Mouse (Mus musculus) megakaryocyte, embryonic 14.5 days (primary cell): Measurements from ENCODE around the gene Olfr1441. TPM values are rescaled to one million over a fixed set of nuclear protein-coding genes. Genes with fewer than 3 reads are reported as not detected.

Source experiments
- H3K27me3 ChIP-seq: replicated peaks from 2 replicates; pipeline ENCODE3; 2012; ENCODE audit warnings: inconsistent platforms
- H3K36me3 ChIP-seq: replicated peaks from 2 replicates; pipeline ENCODE3; 2012; ENCODE audit warnings: low read length, inconsistent platforms, mixed read lengths
- H3K4me1 ChIP-seq: 2 replicates; pipeline ENCODE4 v1.6.1; 2012; ENCODE audit warnings: inconsistent platforms
- H3K4me3 ChIP-seq: replicated peaks from 2 replicates; pipeline ENCODE3; 2012; ENCODE audit warnings: moderate library complexity, mild to moderate bottlenecking, inconsistent platforms
- H3K9me3 ChIP-seq: 2 replicates; pipeline ENCODE4 v1.6.1; 2012; ENCODE audit warnings: inconsistent platforms
- FLI1 ChIP-seq: IDR thresholded peaks from 2 replicates; pipeline ENCODE4 v1.6.1; 2012; ENCODE audit warnings: low read length, inconsistent platforms, mixed read lengths
- GATA1 ChIP-seq: IDR thresholded peaks from 3 replicates; pipeline ENCODE4 v1.6.1; 2012; ENCODE audit warnings: mixed read lengths, low read length, inconsistent platforms, borderline replicate concordance
- polyA plus RNA-seq: library from polyadenylated mRNA; stranded (reverse); fragments of >175 nt; gene quantifications from 2 replicates; pipeline ENCODE4 v1.2.3, GENCODE M21; 2012; ENCODE audit warnings: low replicate concordance; ENCODE audit not compliant: insufficient read depth

Gene Olfr1441
- polyA plus RNA-seq, 1 experiment = not detected

DNA sequence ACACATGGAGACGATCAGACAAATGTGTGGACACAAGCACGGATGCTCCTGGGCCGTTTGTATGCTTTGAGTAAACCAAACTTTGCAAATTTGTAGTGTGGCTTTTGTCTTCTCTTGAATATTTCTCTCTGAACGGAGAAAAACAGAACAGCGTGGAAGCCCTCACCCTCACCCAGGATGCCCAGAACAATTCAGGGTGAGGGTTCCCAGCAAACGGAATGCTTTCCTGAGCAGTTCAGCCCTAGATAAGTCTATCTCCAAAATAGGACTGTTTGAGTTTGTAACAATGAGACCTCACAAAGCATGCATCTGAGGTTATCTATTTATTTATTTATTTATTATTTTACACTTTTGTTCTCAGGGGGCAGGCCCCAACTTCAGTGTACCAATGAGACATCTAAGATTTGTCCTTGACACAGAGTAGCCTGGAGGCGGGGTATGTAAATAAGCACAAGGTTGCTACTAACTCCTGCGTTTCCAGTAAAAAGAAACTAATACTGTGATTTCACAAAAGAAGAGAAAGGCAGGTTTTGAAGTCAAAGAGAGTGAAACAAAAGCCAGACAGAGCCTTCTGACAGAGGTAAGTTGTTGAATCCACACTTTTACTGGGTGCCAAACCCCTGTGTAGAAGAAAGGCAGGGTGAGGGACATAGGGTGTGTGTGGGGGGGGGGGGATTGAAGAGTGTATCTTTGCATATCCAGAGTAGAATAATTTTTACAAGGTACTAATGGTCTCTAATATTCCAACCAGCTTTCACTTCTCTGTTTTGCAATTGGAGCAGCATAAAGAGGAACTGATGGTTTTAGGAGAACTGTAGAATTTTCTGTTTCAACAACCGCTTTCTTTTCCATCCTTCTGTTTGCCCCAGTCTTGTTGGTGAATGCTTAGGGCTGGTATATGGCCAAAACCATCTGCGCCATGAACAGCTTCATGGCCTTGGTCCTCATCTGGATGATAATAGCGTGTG, 43.3 kb downstream of the Olfr1441 start, which contains the start of gene Mpeg1:
Gene Mpeg1, plus strand, starts transcription at position 498 of the 968 bp plus-strand sequence.
- TF ChIP-seq FLI1 (no peak), GATA1 (no peak)

DNA sequence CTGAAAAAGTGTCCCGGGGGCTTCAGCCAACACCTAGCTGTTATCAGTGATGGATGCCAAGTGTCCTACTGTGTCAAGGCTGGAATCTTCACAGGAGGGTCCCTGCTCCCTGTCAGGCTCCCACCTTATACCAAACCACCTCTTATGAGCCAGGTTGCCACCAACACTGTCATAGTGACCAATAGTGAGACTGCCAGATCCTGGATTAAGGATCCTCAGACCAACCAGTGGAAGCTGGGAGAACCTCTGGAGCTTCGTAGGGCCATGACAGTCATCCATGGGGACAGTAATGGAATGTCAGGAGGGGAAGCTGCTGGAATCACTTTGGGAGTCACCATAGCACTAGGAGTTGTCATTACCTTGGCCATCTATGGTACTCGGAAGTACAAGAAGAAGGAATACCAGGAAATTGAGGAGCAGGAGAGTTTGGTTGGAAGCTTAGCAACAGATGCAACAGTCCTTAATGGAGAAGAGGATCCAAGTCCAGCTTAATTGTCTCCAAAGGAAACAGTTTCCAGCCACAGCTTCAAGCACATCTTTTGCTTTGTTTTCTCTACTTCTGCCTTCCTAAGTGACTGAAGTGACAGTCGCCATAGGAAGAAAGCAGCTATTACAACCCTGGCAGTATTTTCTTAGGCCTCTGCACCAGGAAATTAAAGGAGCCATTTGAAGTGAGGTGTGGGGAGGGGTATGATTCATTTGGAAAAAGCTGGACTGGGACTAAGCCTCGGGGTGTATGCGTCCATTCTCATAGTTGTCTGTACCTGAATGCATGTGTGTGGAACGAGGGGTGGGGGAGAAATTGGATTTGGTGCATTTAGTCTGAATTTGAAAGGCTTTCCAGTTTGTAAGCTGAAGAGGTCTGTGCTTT, 45.9 kb downstream of the Olfr1441 start:
- peaks cover 23% of the 10 kb centered on the region for H3K36me3 ChIP-seq
- H3K27me3 ChIP-seq = no peaks in the 10 kb centered on the region
- TF ChIP-seq GATA1 = no peak
- no peak for TF ChIP-seq FLI1
- H3K4me1 ChIP-seq = peaks cover 83% of the 10 kb centered on the region
- no peaks in the 10 kb centered on the region for H3K9me3 ChIP-seq
- peak overlapping the region; percentile 83 for H3K4me3 ChIP-seq

More for the DNA sequence above, 43.3 kb downstream of the Olfr1441 start, which contains the start of gene Mpeg1:
- no peaks in the 10 kb centered on the region for H3K9me3 ChIP-seq
- peaks cover 16% of the 10 kb centered on the region for H3K36me3 ChIP-seq
- peaks cover 72% of the 10 kb centered on the region for H3K4me1 ChIP-seq
- H3K27me3 ChIP-seq = no peaks in the 10 kb centered on the region
- peak within 1 kb of the TSS; percentile 83 for H3K4me3 ChIP-seq

DNA sequence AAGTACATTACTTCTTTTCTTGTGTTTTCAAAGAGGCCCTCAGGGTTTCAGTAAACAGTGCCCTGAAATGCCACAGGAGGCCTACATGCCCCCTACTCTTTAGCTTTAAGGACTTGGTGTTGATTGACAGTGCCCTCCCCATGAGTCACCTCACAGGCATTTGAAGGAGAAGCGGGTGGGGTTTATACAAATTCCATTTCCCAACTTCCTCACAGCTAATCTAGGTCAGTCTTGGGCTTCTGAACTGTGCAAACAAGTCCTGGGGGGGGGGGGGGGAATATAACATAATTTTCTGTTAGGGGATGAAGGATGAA, 46.4 kb downstream of the Olfr1441 start:
- Histone ChIP-seq H3K36me3 (peaks cover 27% of the 10 kb centered on the region), H3K9me3 (no peaks in the 10 kb centered on the region), H3K4me3 (peak overlapping the region; percentile 83), H3K4me1 (peaks cover 85% of the 10 kb centered on the region), H3K27me3 (no peaks in the 10 kb centered on the region)
- TF ChIP-seq FLI1 (no peak), GATA1 (no peak)

DNA sequence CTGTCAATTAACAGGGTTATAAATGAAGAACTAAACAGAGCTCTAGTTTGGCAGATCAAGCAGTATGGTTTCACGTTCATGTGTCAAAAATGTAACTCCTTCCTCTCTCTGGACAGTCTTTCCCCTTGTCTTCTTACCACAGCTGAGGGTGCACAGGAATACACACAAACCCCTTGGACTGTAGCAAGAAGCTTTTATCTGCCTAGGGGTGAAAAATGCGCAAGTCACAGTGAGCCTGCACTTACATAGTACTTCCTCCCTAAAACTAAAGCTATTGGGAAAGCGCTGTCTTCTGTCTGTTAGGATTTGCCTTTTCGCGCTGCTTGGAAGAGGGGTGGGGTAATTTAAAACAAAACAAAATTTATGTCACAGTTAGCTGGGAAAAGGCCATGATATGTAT, 46.9 kb downstream of the Olfr1441 start:
- Histone ChIP-seq H3K36me3 (peaks cover 31% of the 10 kb centered on the region), H3K4me1 (peaks cover 86% of the 10 kb centered on the region), H3K27me3 (no peaks in the 10 kb centered on the region), H3K4me3 (peak overlapping the region; percentile 82), H3K9me3 (no peaks in the 10 kb centered on the region)
- TF ChIP-seq GATA1 (peak; percentile 72; the same call in 1 of the 3 replicates), FLI1 (no peak)

DNA sequence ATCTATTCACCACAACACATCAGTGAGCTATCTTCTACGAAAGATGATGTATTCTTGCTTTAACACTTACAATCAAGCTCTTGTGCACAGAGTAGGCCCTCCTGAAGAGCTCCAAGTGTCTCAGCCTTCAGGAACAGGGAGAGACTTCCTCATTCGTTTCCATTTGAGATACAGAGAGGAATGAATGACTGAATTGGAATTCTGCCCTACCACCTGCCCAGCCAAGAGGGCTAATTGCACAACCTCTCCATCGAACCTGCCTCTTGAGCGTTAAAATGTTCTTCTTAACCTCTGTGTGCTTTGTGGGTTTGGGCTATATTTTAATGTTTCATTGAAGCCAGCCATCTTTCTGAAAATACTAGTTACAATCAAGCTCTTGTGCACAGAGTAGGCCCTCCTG, 47.4 kb downstream of the Olfr1441 start:
- Histone ChIP-seq H3K9me3 (no peaks in the 10 kb centered on the region), H3K4me1 (peaks cover 86% of the 10 kb centered on the region), H3K4me3 (peak overlapping the region; percentile 82), H3K36me3 (peaks cover 37% of the 10 kb centered on the region), H3K27me3 (no peaks in the 10 kb centered on the region)
- TF ChIP-seq FLI1 = no peak
- no peak for TF ChIP-seq GATA1

DNA sequence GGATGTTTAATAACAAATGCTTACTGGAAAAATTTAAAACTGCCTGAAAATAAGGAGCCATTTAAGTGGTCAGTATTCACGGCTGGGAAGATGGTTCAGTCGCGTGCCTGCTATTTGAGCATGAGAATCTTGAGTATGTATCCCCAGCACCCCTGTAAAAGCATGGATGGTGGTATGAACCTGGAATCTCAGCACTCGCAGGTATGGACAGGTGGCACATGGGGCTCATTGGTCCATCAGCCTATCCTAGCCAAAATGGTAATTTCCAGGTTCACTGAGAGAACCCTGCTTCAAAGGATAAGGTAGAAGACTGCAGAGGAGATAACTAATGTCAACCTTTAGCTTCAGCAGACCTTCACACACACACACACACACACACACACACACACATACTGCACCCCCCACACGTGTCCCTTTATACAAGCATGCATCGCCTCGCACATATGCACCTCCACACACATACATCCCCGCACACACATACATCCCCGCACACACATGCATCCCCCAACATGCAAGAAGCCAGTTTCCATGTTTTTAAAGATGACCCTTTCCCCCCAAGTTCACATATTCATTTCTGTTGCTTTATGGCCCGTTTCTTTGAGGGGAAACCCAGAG, 48.4 kb downstream of the Olfr1441 start:
- Histone ChIP-seq H3K27me3 (no peaks in the 10 kb centered on the region), H3K4me3 (peak overlapping the region; percentile 74), H3K4me1 (peaks cover 81% of the 10 kb centered on the region), H3K9me3 (no peaks in the 10 kb centered on the region), H3K36me3 (peaks cover 42% of the 10 kb centered on the region)
- TF ChIP-seq GATA1 = no peak
- TF ChIP-seq FLI1 = no peak

DNA sequence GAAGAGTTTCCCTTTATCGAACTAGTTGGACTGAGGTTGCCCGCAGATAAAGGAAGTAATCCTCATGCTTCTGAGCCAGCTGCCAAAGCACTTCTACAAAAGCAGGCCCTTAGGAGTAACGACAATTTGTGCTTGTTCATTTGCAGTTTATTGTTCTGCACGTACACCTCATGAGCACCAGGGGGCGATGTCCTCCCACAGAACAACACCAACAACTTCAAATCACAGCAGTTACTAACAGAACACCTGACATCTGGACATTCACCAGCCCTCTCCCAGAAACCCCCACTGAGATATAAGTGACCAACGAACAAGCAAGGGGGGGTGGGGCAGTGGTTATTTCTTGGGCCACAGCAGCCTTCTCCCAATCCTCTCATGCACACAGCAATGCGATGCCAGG, 49.0 kb downstream of the Olfr1441 start:
- H3K9me3 ChIP-seq = no peaks in the 10 kb centered on the region
- H3K4me1 ChIP-seq = peaks cover 79% of the 10 kb centered on the region
- no peak overlapping the region for H3K4me3 ChIP-seq
- H3K27me3 ChIP-seq = no peaks in the 10 kb centered on the region
- H3K36me3 ChIP-seq = peaks cover 46% of the 10 kb centered on the region
- no peak for TF ChIP-seq GATA1
- no peak for TF ChIP-seq FLI1

DNA sequence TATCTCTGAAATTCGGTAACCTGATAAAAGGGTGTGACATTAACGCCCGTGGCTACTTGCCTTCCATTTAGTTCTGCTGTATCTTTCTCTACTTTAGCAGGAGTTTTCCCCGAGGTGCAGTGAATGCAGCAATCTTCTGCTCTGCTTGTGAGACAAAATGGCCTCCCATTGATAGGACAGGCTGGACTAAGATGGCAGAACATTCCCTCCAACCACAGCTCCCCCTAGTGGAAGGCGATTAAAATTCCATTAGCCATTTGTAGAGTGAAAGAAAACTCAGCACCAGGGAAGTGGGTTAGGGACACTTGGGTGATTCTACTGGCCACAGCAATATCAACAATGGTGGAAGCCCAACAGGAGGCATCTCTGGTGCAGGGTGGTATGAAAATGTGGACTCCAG, 50.2 kb downstream of the Olfr1441 start:
- no peak for TF ChIP-seq FLI1
- no peak for TF ChIP-seq GATA1
- H3K4me1 ChIP-seq = peaks cover 78% of the 10 kb centered on the region
- no peaks in the 10 kb centered on the region for H3K27me3 ChIP-seq
- no peaks in the 10 kb centered on the region for H3K9me3 ChIP-seq
- H3K36me3 ChIP-seq = peaks cover 38% of the 10 kb centered on the region
- no peak overlapping the region for H3K4me3 ChIP-seq

DNA sequence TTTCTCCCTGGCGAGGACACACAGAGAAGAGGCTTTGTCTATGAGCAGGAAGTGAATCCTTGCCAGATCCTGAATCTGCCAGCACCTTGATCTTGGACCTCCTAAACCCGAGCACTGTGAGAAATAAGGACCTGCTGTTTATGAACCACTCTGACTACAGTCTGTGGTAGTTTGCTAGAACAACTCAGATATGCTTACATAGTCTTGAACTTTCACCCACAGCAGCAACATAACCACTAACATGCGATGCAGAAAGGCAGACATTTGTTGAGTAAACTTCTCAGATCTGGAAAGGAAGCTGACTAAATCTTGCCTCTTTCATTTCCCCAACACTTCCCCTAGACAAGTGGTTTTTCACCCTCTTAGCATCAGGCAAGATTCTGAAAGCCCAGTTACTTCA, 54.6 kb downstream of the Olfr1441 start:
- H3K9me3 ChIP-seq = no peaks in the 10 kb centered on the region
- no peak for TF ChIP-seq GATA1
- no peak for TF ChIP-seq FLI1
- H3K27me3 ChIP-seq = no peaks in the 10 kb centered on the region
- H3K4me1 ChIP-seq = peaks cover 74% of the 10 kb centered on the region
- H3K36me3 ChIP-seq = peaks cover 48% of the 10 kb centered on the region
- H3K4me3 ChIP-seq = no peak overlapping the region
